Mouse (Mus musculus) hindbrain, postnatal 0 days (tissue): ENCODE results near the gene Ttc28. TPM values are rescaled to one million over a fixed set of nuclear protein-coding genes. Genes with fewer than 3 reads are reported as not detected.

Source experiments
- ATAC-seq: fragments of 200-750 bp; cut with Nextera tagmentation; 2 replicates; pipeline ENCODE4 v1.8.0; 2017; ENCODE audit warnings: mild to moderate bottlenecking, moderate TSS enrichment, moderate library complexity
- DNase-seq: peaks from one replicate; pipeline ENCODE4 v3.0.0-alpha.2; 2015; ENCODE audit warnings: low spot score
- H3K27ac ChIP-seq: fragments of 300-500 bp; sonication (generic); 2 replicates; pipeline ENCODE4 v1.5.1; 2014; ENCODE audit warnings: mild to moderate bottlenecking
- H3K27me3 ChIP-seq: fragments of 300-500 bp; sonication (generic); 2 replicates; pipeline ENCODE4 v1.6.1; 2014; ENCODE audit warnings: low read length, mixed read lengths; ENCODE audit not compliant: insufficient read depth
- H3K36me3 ChIP-seq: fragments of 300-500 bp; sonication (generic); 2 replicates; pipeline ENCODE4 v1.6.1; 2014; ENCODE audit warnings: low read length, mixed read lengths; ENCODE audit not compliant: insufficient read depth
- H3K4me1 ChIP-seq: fragments of 300-500 bp; sonication (generic); 2 replicates; pipeline ENCODE4 v1.6.1; 2014; ENCODE audit warnings: antibody characterized with exemption, low read length, mixed read lengths; ENCODE audit not compliant: insufficient read depth
- H3K4me2 ChIP-seq: fragments of 300-500 bp; sonication (generic); 2 replicates; pipeline ENCODE4 v1.6.1; 2014; ENCODE audit warnings: low read depth, mild to moderate bottlenecking, low read length, moderate library complexity, mixed read lengths
- H3K4me3 ChIP-seq: fragments of 300-500 bp; sonication (generic); 2 replicates; pipeline ENCODE4 v1.5.1; 2014; ENCODE audit warnings: low read length
- H3K9ac ChIP-seq: fragments of 300-500 bp; sonication (generic); replicated peaks from 2 replicates; pipeline ENCODE4 v1.6.1; 2014; ENCODE audit warnings: mild to moderate bottlenecking, low read length, moderate library complexity, mixed read lengths
- H3K9me3 ChIP-seq: fragments of 300-500 bp; sonication (generic); 2 replicates; pipeline ENCODE4 v1.6.1; 2016; ENCODE audit warnings: low read length, mixed read lengths
- CTCF ChIP-seq: IDR thresholded peaks from 2 replicates; pipeline ENCODE4 v1.5.1; 2016; ENCODE audit warnings: antibody characterized with exemption, control low read depth, low read depth
- WGBS: fragments of 180-500 bp; shearing (Covaris S2); extraction: QIAGEN DNeasy Blood & Tissue Kit; methylation state at CpG from one replicate; pipeline ENCODE4 v1.1.7; 2014; 5-methylcytosine and 5-hydroxymethylcytosine counted together
- polyA plus RNA-seq: library from polyadenylated mRNA; unstranded; fragments of >200 nt; fragmentation: Nextera tagmentation; extraction: Ambion mirVana; gene quantifications from 2 replicates; pipeline ENCODE4 v1.2.1, GENCODE M21; 2015
- total RNA-seq: library from RNA; depleted of rRNA; stranded (reverse); fragments of >200 nt; gene quantifications from 2 replicates; pipeline ENCODE4 v1.2.3, GENCODE M21; 2014

Gene Ttc28
- total and polyA plus RNA-seq, 2 experiments from 2014 or later = 11.1 to 49.8 TPM

DNA sequence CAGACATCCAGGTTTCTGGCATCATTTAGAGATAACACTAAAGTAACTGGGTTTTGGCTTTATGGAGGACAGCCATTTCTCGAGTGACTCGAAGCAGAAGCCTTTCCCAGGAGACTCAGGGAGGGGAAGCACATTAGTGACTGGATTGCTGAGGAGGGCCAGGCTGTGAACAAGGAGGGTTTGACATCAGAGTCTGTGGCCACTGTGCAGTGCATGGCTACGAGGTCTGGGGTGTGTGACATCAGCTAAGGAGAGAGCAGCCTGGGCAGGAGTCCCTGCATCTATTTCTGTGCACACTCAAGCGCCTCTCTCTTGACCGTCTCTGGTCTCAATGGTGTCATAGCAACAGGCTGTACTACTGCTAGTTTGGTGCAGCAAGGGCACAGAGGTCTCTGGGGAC lies 383.8 kb downstream of the Ttc28 start:
- H3K36me3 ChIP-seq = peaks cover 8% of the 10 kb centered on the region; the same call in 1 of the 2 replicates
- H3K9ac ChIP-seq = peak overlapping the region; percentile 28; the same call in 1 of the 2 replicates
- H3K4me2 ChIP-seq = no peak overlapping the region
- H3K9me3 ChIP-seq = no peaks in the 10 kb centered on the region
- DNase-seq (no peak), ATAC-seq (0 out of 2 replicates have a peak, but pooled peaks have one; percentile 18)
- 16% methylated on average over 5 of the region's 5 CpGs for WGBS
- H3K27ac ChIP-seq = peak overlapping the region; percentile 62
- H3K4me1 ChIP-seq = peaks cover 16% of the 10 kb centered on the region; the same call in 1 of the 2 replicates
- H3K4me3 ChIP-seq = no peak overlapping the region
- no peak for TF ChIP-seq CTCF
- H3K27me3 ChIP-seq = no peaks in the 10 kb centered on the region

- no peak for TF ChIP-seq CTCF
- H3K4me2 ChIP-seq = no peak overlapping the region
- H3K27ac ChIP-seq = no peak overlapping the region
- 75% methylated on average over 7 of the region's 7 CpGs for WGBS
- H3K4me3 ChIP-seq = no peak overlapping the region
- H3K36me3 ChIP-seq = peaks cover 8% of the 10 kb centered on the region; the same call in 1 of the 2 replicates
- ATAC-seq = no peak
- no peaks in the 10 kb centered on the region for H3K9me3 ChIP-seq
- H3K9ac ChIP-seq = no peak overlapping the region
- H3K4me1 ChIP-seq = peaks cover 16% of the 10 kb centered on the region; the same call in 1 of the 2 replicates
- no peaks in the 10 kb centered on the region for H3K27me3 ChIP-seq
- DNase-seq = no peak
Measured at GRCm38 (mm10) chr5:111264488-111264887, 384.9 kb downstream of the Ttc28 start.

DNA sequence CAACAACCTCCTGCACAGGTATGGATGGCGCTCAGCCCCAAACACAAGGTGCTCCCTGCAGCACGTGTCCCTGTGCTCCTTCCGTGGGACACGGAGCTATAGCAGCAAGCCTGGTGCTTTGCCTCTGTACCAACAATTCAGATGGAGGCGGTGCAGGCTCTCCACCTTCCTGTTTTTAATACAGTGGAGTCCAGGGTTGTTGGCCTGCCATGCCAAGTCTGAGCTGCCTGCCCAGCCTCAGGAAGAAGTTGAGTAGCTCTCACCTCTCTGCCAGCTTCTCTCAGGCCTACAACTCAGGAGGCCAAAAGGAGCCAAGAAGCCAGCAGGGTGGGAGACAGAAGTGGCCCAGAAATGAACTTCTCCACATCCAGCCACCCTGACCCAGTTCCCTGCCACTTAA lies 387.1 kb downstream of the Ttc28 start:
- Histone ChIP-seq H3K4me2 (no peak overlapping the region), H3K4me3 (no peak overlapping the region), H3K27me3 (no peaks in the 10 kb centered on the region), H3K9me3 (no peaks in the 10 kb centered on the region), H3K27ac (no peak overlapping the region), H3K9ac (no peak overlapping the region), H3K36me3 (peaks cover 8% of the 10 kb centered on the region; the same call in 1 of the 2 replicates), H3K4me1 (peaks cover 21% of the 10 kb centered on the region)
- ATAC-seq (no peak), DNase-seq (no peak)
- 89% methylated on average over 5 of the region's 5 CpGs for WGBS
- TF ChIP-seq CTCF = no peak

DNA sequence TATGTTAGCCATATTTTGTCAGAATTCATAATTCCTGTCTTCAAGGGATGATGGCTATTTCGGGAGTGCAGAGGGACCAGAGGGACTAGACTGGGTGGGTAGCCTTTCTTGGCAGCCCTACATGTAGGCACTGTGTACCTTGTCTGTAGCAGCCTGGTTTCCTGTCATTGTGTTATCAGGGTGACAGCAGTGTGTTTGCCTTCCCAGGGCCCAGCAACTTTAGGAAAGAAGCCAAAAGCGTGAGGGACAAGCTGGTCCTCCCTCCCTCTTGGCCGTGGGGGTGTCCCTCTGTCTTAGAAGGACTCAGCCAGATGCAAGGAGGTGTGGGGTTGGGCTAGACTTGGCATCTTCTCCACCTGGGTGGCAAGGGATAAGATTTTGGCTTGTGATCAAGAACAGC lies 387.5 kb downstream of the Ttc28 start:
- H3K9me3 ChIP-seq = no peaks in the 10 kb centered on the region
- H3K27me3 ChIP-seq = no peaks in the 10 kb centered on the region
- 73% methylated on average over 3 of the region's 3 CpGs for WGBS
- H3K27ac ChIP-seq = no peak overlapping the region
- no peak for DNase-seq
- H3K9ac ChIP-seq = no peak overlapping the region
- TF ChIP-seq CTCF = no peak
- no peak for ATAC-seq
- H3K4me3 ChIP-seq = no peak overlapping the region
- H3K4me2 ChIP-seq = no peak overlapping the region
- H3K4me1 ChIP-seq = peaks cover 20% of the 10 kb centered on the region
- peaks cover 8% of the 10 kb centered on the region; the same call in 1 of the 2 replicates for H3K36me3 ChIP-seq

DNA sequence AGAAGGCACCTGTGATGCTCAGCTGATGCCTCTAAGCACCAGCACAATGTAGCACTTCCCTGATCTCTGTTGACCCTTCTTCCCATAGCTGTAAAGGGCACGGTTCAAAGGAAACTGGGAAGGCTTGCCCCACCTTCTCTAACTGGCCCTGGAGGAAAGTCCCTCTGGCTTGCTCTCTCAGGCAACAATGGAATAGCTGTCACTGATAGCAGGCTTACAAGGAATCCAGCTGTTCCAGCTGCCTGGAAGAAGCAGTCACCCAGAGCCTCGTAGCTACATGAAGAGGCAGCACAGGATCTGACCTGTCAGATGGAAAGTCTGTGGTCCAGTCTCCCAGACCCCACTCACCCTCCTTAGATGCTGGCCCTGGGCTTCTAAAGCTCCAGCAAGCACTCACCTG lies 389.2 kb downstream of the Ttc28 start:
- Histone ChIP-seq H3K27me3 (no peaks in the 10 kb centered on the region), H3K4me1 (peaks cover 5% of the 10 kb centered on the region; the same call in 1 of the 2 replicates), H3K36me3 (peaks cover 8% of the 10 kb centered on the region; the same call in 1 of the 2 replicates), H3K27ac (no peak overlapping the region), H3K4me3 (no peak overlapping the region), H3K4me2 (no peak overlapping the region), H3K9ac (no peak overlapping the region), H3K9me3 (no peaks in the 10 kb centered on the region)
- 38% methylated on average over 2 of the region's 2 CpGs for WGBS
- DNase-seq = no peak
- ATAC-seq = no peak
- TF ChIP-seq CTCF = no peak

DNA sequence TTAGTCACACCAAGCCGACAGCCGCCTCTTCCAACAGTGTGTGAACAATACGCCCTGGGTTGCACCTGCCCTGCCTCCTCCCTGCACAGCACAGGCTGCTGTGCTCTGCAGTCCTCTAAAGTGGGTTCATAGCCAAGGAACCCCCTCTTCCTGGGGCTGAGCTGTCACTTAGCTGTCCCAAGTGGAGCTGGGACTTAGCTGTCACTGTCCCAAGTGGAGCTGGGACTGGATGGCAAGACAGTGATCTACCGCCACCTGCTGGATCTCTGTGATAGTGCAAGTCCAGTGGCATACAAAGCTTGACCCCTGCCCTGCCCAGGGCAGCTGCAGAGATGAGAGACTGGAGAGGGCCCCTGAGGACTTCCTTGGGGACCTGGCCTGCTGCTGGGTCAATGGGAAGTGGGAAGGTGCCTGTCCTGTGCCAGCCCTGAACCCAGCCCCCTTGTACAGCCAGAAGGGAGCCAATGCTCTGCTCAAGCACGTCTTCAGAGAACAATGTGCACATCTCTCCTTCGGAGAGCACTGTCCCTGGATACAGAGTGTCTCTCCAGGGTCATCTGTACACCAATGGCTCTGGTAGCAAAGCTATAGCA lies 390.1 kb downstream of the Ttc28 start:
- H3K36me3 ChIP-seq = peaks cover 13% of the 10 kb centered on the region; the same call in 1 of the 2 replicates
- DNase-seq (peak; percentile 87), ATAC-seq (peak; percentile 38)
- no peaks in the 10 kb centered on the region for H3K9me3 ChIP-seq
- H3K4me2 ChIP-seq = no peak overlapping the region
- 53% methylated on average over 6 of the region's 6 CpGs for WGBS
- no peak overlapping the region for H3K4me3 ChIP-seq
- peak; percentile 98 for TF ChIP-seq CTCF
- H3K9ac ChIP-seq = no peak overlapping the region
- H3K27me3 ChIP-seq = no peaks in the 10 kb centered on the region
- H3K27ac ChIP-seq = peak overlapping the region; percentile 43; the same call in 1 of the 2 replicates
- peaks cover 5% of the 10 kb centered on the region; the same call in 1 of the 2 replicates for H3K4me1 ChIP-seq
